Mouse (Mus musculus) thymus, adult 2 months (tissue): ENCODE data around the gene Tbc1d2b.

Source experiments
- CTCF ChIP-seq: fragments of 200-500 bp; IDR thresholded peaks from 2 replicates; pipeline ENCODE4 v1.5.1; 2012; ENCODE audit warnings: mild to moderate bottlenecking, control low read depth, low read length, moderate library complexity, borderline replicate concordance; ENCODE audit not compliant: control insufficient read depth, poor library complexity, insufficient read depth; ENCODE audit errors: extremely low read depth
- POLR2A ChIP-seq: fragments of 200-500 bp; IDR thresholded peaks from 2 replicates; pipeline ENCODE4 v1.6.1; 2012; ENCODE audit warnings: mild to moderate bottlenecking, low read length, control low read depth, moderate library complexity; ENCODE audit not compliant: control insufficient read depth, poor library complexity, insufficient read depth; ENCODE audit errors: extremely low read depth

DNA sequence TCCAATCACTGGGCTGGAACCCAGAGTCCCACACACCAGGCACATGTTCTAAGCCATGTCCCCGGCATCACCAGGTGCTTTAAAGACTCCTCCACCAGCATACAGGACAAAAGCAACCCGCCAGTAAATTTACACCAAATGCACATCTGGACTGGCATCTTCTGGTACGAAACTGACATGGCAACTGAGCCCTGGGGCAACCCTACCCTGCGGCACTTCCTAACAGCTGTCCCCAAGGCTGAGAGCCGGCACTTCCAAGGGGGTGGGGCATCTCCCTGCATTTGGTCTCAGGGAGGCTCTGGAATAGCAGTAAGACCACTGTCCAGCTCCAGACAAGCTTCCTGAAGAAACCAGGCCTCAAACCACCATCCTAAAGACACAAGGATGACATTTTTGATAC is 67.4 kb downstream of the Tbc1d2b start:
- TF ChIP-seq POLR2A = no peak
- TF ChIP-seq CTCF = no peak
